Mouse (Mus musculus) limb, embryonic 14.5 days (tissue): ENCODE data around the gene Vim. TPM values are rescaled to one million over a fixed set of nuclear protein-coding genes. Genes with fewer than 3 reads are reported as not detected.

Experiments used
- ATAC-seq: fragments of 200-750 bp; cut with Nextera tagmentation; 2 replicates; pipeline ENCODE4 v1.8.0; 2017; ENCODE audit warnings: low read depth, moderate number of reproducible peaks, moderate TSS enrichment; ENCODE audit not compliant: low FRiP score
- DNase-seq: peaks from one replicate; pipeline ENCODE4 v3.0.0-alpha.2; 2015; ENCODE audit warnings: low spot score
- H3K27ac ChIP-seq: fragments of 300-500 bp; sonication (generic); replicated peaks from 2 replicates; pipeline ENCODE4 v1.5.1; 2014; ENCODE audit warnings: low read depth, mild to moderate bottlenecking, low read length, moderate library complexity, mixed read lengths
- H3K27me3 ChIP-seq: fragments of 300-500 bp; sonication (generic); 2 replicates; pipeline ENCODE4 v1.6.1; 2014; ENCODE audit warnings: low read length, mixed read lengths; ENCODE audit not compliant: control insufficient read depth, insufficient read depth
- H3K36me3 ChIP-seq: fragments of 300-500 bp; sonication (generic); 2 replicates; pipeline ENCODE4 v1.6.1; 2014; ENCODE audit warnings: mild to moderate bottlenecking, low read length, moderate library complexity, mixed read lengths; ENCODE audit not compliant: control insufficient read depth, insufficient read depth
- H3K4me1 ChIP-seq: fragments of 300-500 bp; sonication (generic); 2 replicates; pipeline ENCODE4 v1.6.1; 2014; ENCODE audit warnings: antibody characterized with exemption, low read length, mixed read lengths; ENCODE audit not compliant: control insufficient read depth, insufficient read depth
- H3K4me2 ChIP-seq: fragments of 300-500 bp; sonication (generic); replicated peaks from 2 replicates; pipeline ENCODE4 v1.6.1; 2014; ENCODE audit warnings: low read depth, mild to moderate bottlenecking, low read length, moderate library complexity; ENCODE audit not compliant: severe bottlenecking
- H3K4me3 ChIP-seq: fragments of 300-500 bp; sonication (generic); replicated peaks from 2 replicates; pipeline ENCODE4 v1.5.1; 2014; ENCODE audit warnings: low read length
- H3K9ac ChIP-seq: fragments of 300-500 bp; sonication (generic); 2 replicates; pipeline ENCODE4 v1.6.1; 2014; ENCODE audit warnings: mild to moderate bottlenecking, low read depth, low read length, moderate library complexity; ENCODE audit not compliant: severe bottlenecking
- H3K9me3 ChIP-seq: fragments of 300-500 bp; sonication (generic); 2 replicates; pipeline ENCODE4 v1.6.1; 2016; ENCODE audit warnings: low read length; ENCODE audit not compliant: control insufficient read depth
- POLR2A ChIP-seq: fragments of 200-500 bp; IDR thresholded peaks from 2 replicates; pipeline ENCODE4 v1.8.0; 2012; ENCODE audit warnings: inconsistent platforms, mild to moderate bottlenecking, moderate library complexity, borderline replicate concordance; ENCODE audit not compliant: insufficient read depth, insufficient read length; ENCODE audit errors: extremely low read depth
- WGBS: fragments of 180-500 bp; shearing (Covaris S2); extraction: QIAGEN DNeasy Blood & Tissue Kit; methylation state at CpG from one replicate; pipeline ENCODE4 v1.1.7; 2014; 5-methylcytosine and 5-hydroxymethylcytosine counted together
- polyA plus RNA-seq, 2 experiments: library from polyadenylated mRNA; depleted of rRNA in 1 of 2; stranded (reverse) in 1 of 2; unstranded in 1 of 2; fragments of >200 nt; fragmentation: Nextera tagmentation in 1 of 2; extraction: Ambion mirVana in 1 of 2; gene quantifications; 2 replicates each; pipeline versions ENCODE4 v1.2.1 to v1.2.3; 2012 to 2014

Vim gene
- polyA plus RNA-seq, 2 experiments, result 1,202 to 1,568 TPM

GRCm38 (mm10) chr2:13530639-13531038 lies 43.1 kb upstream of the Vim start:
- H3K4me3 ChIP-seq, result no peak overlapping the region
- no peaks in the 10 kb centered on the region for H3K9me3 ChIP-seq
- TF ChIP-seq POLR2A, result no peak
- H3K4me1 ChIP-seq, result no peaks in the 10 kb centered on the region; the same call in 1 of the 2 replicates
- H3K4me2 ChIP-seq, result no peak overlapping the region
- DNase-seq, result no peak
- no peak for ATAC-seq
- H3K27ac ChIP-seq, result no peak overlapping the region
- WGBS, result 83% methylated on average over 6 of the region's 6 CpGs
- H3K36me3 ChIP-seq, result no peaks in the 10 kb centered on the region
- H3K9ac ChIP-seq, result no peak overlapping the region
- no peaks in the 10 kb centered on the region for H3K27me3 ChIP-seq

- Histone ChIP-seq H3K4me1 (no peaks in the 10 kb centered on the region; the same call in 1 of the 2 replicates), H3K27ac (no peak overlapping the region), H3K27me3 (no peaks in the 10 kb centered on the region), H3K9ac (no peak overlapping the region), H3K4me3 (no peak overlapping the region), H3K4me2 (no peak overlapping the region), H3K36me3 (no peaks in the 10 kb centered on the region), H3K9me3 (no peaks in the 10 kb centered on the region)
- ATAC-seq (no peak), DNase-seq (no peak)
- no peak for TF ChIP-seq POLR2A
Measured at GRCm38 (mm10) chr2:13536747-13537146, 37.0 kb upstream of the Vim start.

- Histone ChIP-seq H3K9ac (no peak overlapping the region), H3K27me3 (no peaks in the 10 kb centered on the region), H3K4me2 (no peak overlapping the region), H3K4me1 (no peaks in the 10 kb centered on the region; the same call in 1 of the 2 replicates), H3K4me3 (no peak overlapping the region), H3K9me3 (no peaks in the 10 kb centered on the region), H3K27ac (no peak overlapping the region), H3K36me3 (no peaks in the 10 kb centered on the region)
- ATAC-seq (no peak), DNase-seq (no peak)
- no peak for TF ChIP-seq POLR2A
- WGBS, result 10% methylated on average over 2 of the region's 2 CpGs
Measured at GRCm38 (mm10) chr2:13537733-13538132, 36.0 kb upstream of the Vim start.

GRCm38 (mm10) chr2:13538258-13538657 lies 35.5 kb upstream of the Vim start:
- Histone ChIP-seq H3K4me3 (no peak overlapping the region), H3K4me1 (no peaks in the 10 kb centered on the region; the same call in 1 of the 2 replicates), H3K9me3 (no peaks in the 10 kb centered on the region), H3K4me2 (no peak overlapping the region), H3K36me3 (no peaks in the 10 kb centered on the region), H3K27me3 (no peaks in the 10 kb centered on the region), H3K9ac (no peak overlapping the region), H3K27ac (no peak overlapping the region)
- TF ChIP-seq POLR2A, result no peak
- WGBS, result 77% methylated on average over 2 of the region's 2 CpGs
- ATAC-seq, result no peak
- no peak for DNase-seq

GRCm38 (mm10) chr2:13538704-13539377 lies 34.9 kb upstream of the Vim start:
- ATAC-seq (no peak), DNase-seq (no peak)
- no peak overlapping the region for H3K4me3 ChIP-seq
- no peak for TF ChIP-seq POLR2A
- H3K9me3 ChIP-seq, result no peaks in the 10 kb centered on the region
- no peaks in the 10 kb centered on the region for H3K27me3 ChIP-seq
- no peak overlapping the region for H3K27ac ChIP-seq
- no peak overlapping the region for H3K9ac ChIP-seq
- 79% methylated on average over 6 of the region's 6 CpGs for WGBS
- no peaks in the 10 kb centered on the region; the same call in 1 of the 2 replicates for H3K4me1 ChIP-seq
- no peak overlapping the region for H3K4me2 ChIP-seq
- H3K36me3 ChIP-seq, result no peaks in the 10 kb centered on the region
